Mouse (Mus musculus) liver, adult (tissue): ENCODE results near the gene Abcc4.
A peak's percentile ranks its signal among the peaks of the same experiment; 100 is the strongest.

ENCODE experiments used
- GATA4 ChIP-seq: IDR thresholded peaks from 2 replicates; pipeline ENCODE4 v1.6.1; 2014; ENCODE audit warnings: mild to moderate bottlenecking, low read length; ENCODE audit not compliant: insufficient replicate concordance

The Abcc4 gene

DNA sequence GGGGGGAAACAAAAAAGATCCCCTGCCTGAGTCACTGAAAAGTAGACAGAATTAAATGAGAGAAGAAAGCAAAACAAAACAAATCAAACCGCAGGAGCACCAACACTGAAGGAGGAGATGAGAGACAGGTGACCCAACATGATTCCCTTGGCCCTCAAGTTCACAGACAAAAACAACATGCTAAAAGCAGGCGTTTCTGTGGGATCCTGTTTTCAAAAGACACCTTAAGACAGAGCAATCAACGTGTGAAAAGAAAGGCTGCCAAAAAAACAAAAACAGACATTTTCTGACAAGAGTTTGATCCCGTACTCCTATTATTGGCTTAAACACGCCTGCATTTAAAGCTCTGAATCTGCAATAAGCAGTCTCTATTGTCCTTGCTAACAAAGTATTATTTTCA lies 153.6 kb downstream of the Abcc4 start:
- TF ChIP-seq GATA4, result no peak

DNA sequence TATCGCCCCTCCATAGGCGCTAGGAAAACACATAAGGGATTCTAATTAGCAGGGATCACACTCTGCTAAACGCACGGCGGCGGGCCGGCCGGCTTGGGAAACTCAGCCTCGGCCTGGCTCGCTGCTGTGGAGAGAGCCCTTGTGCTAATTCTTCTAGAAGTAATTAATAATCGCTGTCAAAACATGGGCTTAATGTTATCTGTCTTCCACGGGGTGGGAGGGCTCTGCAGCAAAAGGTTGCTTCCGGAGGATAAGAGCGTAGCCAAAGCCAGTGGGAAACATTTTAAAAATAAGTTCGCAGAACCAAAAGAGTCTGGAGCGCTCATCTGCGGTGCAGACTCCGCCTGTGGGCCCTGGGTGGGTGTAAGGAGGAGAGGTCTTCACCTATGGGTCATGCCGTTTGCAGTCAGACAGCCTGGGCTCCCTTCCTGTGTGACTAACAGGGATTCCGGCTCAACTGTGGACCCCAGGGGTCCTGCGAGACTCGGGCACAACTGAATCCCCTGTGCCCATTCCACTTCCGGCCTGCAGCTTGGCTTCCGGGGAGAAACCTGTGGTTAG lies 154.2 kb downstream of the Abcc4 start:
- TF ChIP-seq GATA4, result peak; percentile 90

DNA sequence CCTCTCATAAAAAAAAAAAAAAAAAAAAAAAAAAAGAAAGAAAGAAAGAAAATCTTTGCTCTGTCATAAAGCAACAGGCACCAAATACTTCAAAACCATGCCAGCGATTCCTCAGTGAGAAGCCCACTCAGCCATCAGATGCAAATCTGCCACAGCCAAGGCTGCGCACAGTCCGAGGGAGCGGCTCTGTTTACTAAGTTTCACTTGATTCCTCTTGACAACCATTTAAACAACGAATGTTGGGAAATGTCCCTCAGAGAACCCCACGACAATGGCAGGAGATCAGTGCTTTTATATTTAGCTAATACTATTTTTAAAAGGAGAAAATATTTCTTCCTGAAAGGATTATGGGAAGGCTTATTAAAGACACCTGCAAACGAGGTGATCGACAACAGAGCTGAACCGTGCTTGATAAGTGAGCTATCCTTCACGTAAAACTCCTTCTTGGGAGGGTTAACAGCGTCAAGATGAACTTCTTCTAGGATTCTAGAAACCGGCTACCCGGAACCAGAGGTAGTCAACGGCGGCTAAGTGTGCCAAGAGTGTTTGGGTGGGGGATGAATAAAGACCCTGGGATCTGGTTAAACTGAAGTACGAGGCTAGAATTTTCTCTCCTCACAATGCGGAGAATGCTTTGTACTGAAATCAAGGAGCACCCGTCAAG lies 154.8 kb downstream of the Abcc4 start:
- no peak for TF ChIP-seq GATA4

DNA sequence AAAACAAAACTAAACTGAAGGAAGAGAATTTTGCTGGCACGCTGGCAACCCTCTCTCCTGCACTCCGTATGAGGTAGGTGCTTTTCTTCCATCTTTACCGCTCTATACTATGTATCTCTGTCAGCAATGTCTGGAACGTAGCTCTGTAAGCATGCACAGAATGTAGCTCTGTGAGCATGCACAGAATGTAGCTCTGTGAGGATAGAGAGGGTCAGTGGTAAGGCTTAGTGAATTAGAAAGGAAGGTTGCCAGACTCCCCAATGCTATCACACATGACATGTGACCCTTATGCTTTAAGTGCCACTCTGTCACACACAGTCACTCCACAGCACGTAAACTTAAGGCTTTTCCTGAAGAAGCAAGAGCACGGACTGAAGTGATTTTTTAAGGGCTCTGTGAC lies 161.5 kb downstream of the Abcc4 start:
- TF ChIP-seq GATA4, result no peak

DNA sequence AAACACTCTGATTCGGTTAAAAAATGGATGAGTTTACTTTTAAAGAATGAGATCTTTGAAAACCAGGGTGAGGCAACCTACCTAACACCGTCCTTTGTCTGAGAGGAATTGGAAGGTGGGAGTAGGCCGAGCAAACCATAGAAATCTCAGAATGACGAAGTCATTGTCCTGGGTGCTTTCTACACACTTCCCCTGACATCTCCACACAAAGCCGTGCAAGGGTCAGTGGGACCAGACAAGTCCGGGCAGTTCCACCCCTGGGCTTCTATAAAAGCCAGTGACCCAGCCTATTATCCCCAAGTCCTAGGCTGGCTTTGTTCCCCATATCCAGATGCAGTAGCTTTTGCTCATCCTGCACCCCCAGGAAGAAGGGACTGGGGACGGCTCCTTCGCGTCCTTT lies 163.1 kb downstream of the Abcc4 start:
- TF ChIP-seq GATA4, result no peak

DNA sequence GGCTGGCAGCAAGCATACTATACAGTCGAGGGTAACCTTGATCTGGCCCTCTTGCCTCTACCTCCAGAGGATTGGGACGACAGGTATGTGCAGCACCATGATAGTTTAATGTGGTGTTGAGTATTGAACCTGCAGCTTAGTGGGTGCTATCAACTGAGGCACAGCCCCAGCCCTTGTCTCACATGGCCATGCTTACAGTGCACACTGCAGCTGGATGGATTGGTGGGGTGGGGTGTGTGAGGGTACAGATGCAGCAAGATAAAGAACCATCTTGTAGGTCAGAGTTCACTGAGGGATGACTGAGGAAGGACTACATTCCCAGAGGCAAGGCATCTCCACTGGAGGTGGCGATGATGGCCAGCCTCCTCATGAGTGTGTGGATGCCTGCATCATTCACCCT lies 174.5 kb downstream of the Abcc4 start:
- TF ChIP-seq GATA4, result no peak

DNA sequence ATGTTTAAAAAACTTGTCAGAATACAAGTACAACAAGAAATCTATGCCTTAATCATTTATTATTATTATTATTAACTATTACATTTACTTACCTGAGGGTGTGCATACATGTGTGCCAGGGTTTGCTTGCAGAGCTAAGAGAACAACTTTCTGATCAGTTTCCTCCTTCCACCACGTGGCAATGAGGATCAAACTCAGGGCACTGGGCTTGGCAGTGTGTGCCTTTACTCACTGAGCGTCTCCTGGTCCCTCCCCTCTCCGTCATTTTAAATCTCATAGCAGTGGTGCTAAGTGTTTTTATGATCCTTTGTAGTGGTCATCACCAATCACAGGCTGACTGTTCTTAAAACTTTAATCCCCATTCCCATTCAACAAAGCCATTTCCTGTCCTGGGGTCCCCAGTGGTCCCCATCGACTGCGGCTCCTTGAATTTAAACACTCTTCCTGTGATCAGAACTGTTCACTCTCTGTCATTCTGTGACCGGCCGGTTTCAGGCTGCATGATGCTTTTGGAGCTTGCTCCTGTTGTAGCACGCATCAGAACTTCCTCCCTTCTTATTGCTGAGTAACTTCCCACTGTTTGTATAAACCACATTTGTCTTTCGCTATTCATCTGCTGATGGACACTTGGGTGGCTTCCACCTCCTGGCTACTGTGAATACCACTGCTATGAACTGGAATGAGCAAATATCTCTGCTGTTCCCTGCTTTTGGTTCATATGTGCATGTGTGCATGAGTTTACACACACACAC lies 191.6 kb downstream of the Abcc4 start:
- no peak for TF ChIP-seq GATA4

DNA sequence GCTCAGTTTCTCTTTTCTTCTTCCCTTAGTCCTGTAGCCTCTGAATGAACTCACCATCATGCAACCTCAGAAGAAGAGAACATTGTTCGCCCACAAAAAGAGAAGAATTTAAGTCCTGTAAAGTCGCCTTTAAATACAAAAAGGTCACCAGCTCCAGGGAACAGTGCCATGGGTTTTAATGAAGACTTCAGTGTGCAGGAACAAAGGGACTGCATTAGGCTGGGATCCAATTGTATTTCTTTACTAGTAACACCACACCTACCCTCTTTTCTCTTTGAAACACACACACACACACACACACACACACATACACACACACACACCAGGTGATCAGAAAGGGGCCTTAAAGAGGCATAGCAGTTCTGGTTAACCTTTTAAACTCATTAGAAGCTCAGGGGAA lies 195.2 kb downstream of the Abcc4 start:
- no peak for TF ChIP-seq GATA4

DNA sequence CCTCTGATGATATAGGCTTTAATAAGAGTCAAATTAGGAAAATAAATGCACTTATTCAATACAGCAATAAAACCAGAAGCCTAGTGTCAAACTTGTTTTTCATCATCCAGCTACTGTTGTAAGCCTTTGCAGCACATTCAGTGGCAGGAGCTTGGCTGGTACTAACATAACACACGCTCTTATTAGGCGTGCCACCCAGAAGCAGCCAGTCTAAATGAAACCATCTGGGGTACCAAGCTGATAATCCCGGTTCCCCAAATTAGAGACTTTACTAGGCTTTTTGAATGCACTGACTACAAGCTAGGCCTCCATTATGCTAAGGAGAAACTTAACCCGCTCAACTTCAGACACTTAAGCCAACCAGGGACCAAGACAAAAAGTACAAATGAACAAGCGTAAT lies 195.8 kb downstream of the Abcc4 start:
- no peak for TF ChIP-seq GATA4

DNA sequence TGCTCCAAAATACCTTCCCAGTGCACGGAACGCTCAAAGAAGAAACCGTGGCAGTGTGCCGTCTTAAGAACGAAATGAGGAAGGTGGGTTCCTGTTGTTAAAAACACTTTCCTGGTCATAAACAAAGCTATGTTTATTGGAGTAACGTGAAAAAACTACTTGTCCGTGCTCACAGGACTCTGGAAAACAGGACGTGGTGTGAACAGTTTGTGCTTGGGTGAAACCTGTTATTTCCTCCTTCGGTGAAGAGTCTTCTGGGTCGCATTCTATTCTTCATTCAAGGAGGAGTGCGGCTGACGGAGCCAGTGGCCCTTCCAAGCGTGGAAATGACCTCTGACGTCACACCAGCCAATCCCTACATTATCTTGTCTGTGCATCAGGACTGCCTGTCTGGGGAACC lies 198.2 kb downstream of the Abcc4 start:
- no peak for TF ChIP-seq GATA4

DNA sequence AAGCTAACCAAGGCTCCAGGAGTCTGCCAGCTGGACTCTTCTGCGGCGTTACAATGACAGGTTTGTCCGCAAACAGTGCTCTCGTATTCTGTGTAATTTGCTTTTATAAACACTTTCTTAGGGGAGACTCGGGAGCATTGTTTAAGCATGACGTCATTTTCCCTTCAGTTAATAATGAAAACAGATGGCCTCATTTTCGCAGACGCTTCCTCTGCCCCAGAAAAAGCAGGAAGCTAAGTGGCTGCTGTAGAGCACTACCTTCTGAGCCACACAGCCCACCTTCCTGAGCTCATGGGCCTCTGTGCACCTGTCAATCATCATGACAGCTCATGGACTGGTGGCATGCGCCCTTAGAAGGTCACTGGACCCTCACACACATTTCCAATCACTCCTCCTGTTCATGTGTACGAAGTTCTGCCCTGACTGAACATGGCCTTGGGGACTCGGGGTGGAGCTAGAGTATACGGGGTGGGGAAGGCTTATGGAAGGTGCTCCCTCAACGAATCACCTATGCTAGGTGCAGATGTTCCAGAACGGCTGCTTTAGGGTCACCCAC lies 199.3 kb downstream of the Abcc4 start:
- no peak for TF ChIP-seq GATA4

DNA sequence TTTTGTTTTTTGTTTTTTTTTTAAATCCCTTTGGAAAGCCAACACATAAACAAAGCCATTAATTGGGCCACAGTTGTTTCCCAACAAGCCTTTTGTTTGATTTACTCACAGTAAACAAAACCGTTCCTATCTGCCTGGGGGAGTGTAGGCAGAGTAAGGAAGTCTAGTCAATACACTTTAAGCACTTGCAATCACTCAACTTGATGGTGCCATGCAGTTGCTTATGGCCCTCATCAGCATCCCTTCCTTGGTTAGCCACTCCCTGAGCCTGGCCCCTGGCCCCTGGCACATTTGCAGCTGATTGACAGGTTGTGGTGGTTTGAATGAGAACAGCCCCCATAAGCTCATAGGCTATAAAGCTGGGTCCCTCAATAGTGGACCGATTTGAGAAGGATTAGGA lies 209.3 kb downstream of the Abcc4 start:
- TF ChIP-seq GATA4, result no peak

DNA sequence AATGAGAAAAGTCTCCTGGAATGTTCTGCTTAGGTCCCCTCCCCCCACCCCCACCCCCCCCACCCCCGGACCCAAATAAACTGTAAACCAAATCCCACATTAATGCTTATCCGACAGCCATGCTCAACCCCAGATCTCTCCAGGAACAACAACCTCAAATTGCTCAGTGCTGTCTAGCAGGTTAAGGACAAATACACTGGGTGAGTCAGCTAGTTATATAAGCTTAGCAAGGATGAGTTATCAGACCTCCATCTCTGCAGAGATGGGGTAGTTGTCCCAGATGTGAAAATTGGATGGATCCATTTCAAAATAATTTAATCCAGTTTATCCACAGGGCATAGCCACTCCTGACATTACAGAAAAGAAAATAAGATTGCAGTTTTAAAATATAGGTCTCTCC lies 210.6 kb downstream of the Abcc4 start:
- no peak for TF ChIP-seq GATA4

DNA sequence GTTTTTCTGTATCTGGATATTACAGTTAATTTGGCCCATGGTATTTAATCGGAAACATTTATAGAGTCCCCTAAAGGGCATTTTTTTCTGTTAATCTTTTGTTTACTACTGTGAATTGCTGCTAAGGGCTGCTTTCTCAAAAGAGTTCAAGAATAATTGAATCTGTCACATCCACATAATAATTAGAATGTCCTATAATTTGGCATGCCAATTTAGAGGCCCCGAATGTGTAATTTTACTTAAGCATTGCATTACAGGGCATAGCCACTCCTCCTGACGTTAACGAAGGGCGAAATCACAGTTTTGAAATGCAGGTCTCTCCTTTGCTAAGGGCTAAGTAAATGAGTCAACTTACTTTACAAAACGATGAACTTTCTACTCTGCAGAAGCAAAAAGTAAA lies 214.3 kb downstream of the Abcc4 start:
- TF ChIP-seq GATA4, result no peak

DNA sequence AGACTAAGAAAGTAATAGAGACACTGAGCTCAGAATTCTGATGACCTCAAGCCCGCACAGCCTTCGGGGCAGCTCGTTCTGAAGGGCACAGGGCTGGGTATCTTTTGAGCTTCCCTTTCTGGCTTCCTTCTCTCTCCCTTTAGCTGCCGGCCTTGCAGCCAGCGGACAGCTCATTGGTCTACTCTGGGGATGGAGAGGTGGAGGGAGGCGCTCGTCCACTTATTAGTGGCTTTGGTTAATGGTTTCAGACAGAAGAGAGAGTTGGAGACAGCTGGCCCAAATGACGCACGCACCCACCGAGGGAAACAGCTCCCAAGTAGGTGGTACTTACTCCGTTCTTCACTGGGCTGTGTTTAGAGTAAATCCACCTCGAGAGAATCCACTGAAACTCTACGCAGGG lies 214.7 kb downstream of the Abcc4 start:
- TF ChIP-seq GATA4, result no peak

DNA sequence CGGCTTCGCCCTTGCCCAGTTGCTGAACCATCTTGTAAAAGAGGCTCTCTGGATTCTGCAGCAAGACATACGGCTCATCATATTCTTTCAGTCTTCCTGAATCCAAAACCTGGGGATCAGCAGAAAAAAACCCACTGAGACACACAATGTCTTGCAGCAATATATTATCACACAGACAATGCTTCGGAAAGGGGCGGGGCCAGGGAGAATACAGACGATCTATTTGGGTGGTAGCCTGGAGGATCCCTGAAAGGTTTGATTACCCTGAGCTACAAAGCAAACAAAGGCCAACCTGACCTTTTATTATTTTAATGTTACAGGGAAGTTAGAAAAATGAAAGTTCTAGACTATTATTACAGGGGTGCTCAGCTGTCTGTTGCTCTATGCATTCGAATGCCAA lies 215.5 kb downstream of the Abcc4 start:
- TF ChIP-seq GATA4, result no peak
